Mouse (Mus musculus): Measurements from ENCODE around the gene Olfr287. TPM values are rescaled to one million over a fixed set of nuclear protein-coding genes. Genes with fewer than 3 reads are reported as not detected.

The Olfr287 gene
- total and polyA plus RNA-seq, 3 experiments, result not detected

DNA sequence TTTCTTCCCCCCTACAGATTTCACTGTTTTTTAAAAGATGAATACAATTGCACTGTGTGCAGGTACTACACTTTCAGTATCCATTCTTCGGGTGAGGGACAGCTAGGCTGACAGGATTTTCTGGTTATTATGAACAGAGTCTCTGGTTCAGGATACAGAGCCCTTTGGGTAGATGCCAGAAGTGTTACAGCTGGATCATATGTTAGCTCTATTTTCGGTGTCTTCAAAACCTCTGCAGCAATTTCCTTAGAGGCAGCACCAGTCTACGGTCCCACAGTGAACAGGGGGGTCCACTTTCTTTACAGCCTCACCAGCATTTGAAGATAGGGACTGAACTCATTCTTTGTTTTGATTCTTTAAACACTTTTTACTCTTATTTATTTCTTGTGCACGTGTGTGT is 36.4 kb downstream of the Olfr287 start:
- TF ChIP-seq MAX (IDR thresholded peaks at IDR 0.05; ENCODE audit: low read length) (no peak), ZMIZ1 (IDR thresholded peaks at IDR 0.05; ENCODE audit: low read depth, low read length) (no peak), MAZ (IDR thresholded peaks at IDR 0.05; ENCODE audit: low read depth, low read length) (no peak), CTCF (conservative IDR thresholded peaks at IDR 0.05 in 1 of 2, IDR thresholded peaks at IDR 0.05 in 1 of 2; ENCODE audit: low read depth in 2 of 2, low read length in 2 of 2) (no peak), SMC3 (IDR thresholded peaks at IDR 0.05; ENCODE audit: low read depth, low read length) (no peak), ZNF384 (IDR thresholded peaks at IDR 0.05; ENCODE audit: low read depth, low read length) (no peak), KAT2A (IDR thresholded peaks at IDR 0.05; ENCODE audit: insufficient replicate concordance, low read length) (no peak), JUN (IDR thresholded peaks at IDR 0.05; ENCODE audit: insufficient read depth, low read depth, low read length) (no peak)
- DNase-seq (ENCODE audit: extremely low read depth), result no peak
- dilution Hi-C loops (cut with MboI; ENCODE audit: extremely low pct_ligation_motif_present, extremely low pct_unique_long_range_greater_than_20kb, low sequenced_read_pairs) (no loop called here), in situ Hi-C loops (cut with MboI; ENCODE audit: low pct_ligation_motif_present, low pct_unique_long_range_greater_than_20kb, low sequenced_read_pairs) (loop anchor here (10.0 kb wide), 3 partner anchors 200 to 320 kb away; partner anchors contain the start of gene Olfr283)
- Histone ChIP-seq H3K36me3 (replicated peaks in 1 of 2; ENCODE audit: control insufficient read depth in 1 of 2, insufficient read depth in 1 of 2, low read length in 1 of 2) (no peaks in the 10 kb centered on the region), H3K4me2 (ENCODE audit: insufficient read depth, low read depth, poor library complexity, severe bottlenecking) (no peak overlapping the region), H3K27ac (ENCODE audit: insufficient read depth, low read depth) (no peak overlapping the region), H3K4me1 (ENCODE audit: control insufficient read depth in 1 of 2, insufficient read depth in 2 of 2) (peaks cover 3 to 19% of the 10 kb centered on the region in 2 experiments; a peak in 2 of 4 replicates), H3K79me2 (replicated peaks; ENCODE audit: control insufficient read depth, extremely low read depth, insufficient read depth, poor library complexity, severe bottlenecking) (no peaks in the 10 kb centered on the region), H3K27me3 (replicated peaks) (peaks cover 77% of the 10 kb centered on the region), H3K4me3 (replicated peaks in 1 of 3; ENCODE audit: low read depth in 2 of 3, low read length in 2 of 3, poor library complexity in 1 of 3) (no peak overlapping the region), H3K9me3 (replicated peaks; ENCODE audit: low read length) (no peaks in the 10 kb centered on the region), H3K9ac (ENCODE audit: insufficient read depth, low read depth) (no peak overlapping the region)

DNA sequence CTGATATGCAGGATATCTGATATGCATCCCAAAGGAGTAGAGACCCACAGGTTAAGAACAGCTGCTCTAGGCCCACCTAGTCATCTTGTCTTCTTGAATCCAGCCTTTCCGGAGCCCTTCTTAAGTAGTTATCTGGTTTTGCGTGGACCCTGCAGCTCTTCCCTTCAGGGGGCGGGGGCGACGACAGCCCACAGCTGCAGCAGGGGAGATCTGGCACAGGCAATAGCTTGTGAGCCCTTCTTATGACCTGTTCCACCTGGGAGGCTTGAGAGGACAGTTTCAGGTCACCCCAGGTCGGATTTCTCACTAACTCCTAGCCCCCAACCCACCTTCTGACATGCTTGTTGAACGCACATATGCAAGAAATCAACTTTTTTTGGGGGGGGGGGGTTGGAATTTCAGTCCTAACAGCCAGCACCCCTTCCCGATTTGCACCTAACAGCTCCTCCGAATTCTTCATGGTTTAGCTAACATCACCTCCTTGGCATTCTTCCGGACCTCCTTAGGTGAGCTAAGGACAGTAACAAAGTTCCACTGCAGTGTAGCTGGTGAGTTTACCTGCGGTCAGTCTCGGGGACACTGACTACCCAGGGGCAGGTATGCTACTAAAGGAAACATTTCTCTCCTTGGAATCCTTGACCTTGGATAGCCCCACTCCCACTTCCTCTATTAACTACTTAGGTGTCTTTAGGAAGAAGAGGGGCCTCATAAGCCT is 38.8 kb downstream of the Olfr287 start:
- no peak overlapping the region for H3K9ac ChIP-seq (ENCODE audit: insufficient read depth, low read depth)
- no peaks in the 10 kb centered on the region for H3K9me3 ChIP-seq (replicated peaks; ENCODE audit: low read length)
- DNase-seq (ENCODE audit: extremely low read depth), result no peak
- no peak overlapping the region for H3K4me3 ChIP-seq (replicated peaks in 1 of 3; ENCODE audit: low read depth in 2 of 3, low read length in 2 of 3, poor library complexity in 1 of 3)
- peaks cover 88% of the 10 kb centered on the region for H3K27me3 ChIP-seq (replicated peaks)
- H3K36me3 ChIP-seq (replicated peaks in 1 of 2; ENCODE audit: control insufficient read depth in 1 of 2, insufficient read depth in 1 of 2, low read length in 1 of 2), result no peaks in the 10 kb centered on the region
- 0 out of 2 replicates have a peak, but pooled peaks have one; percentile 1 for TF ChIP-seq E2F4 (IDR thresholded peaks at IDR 0.05; ENCODE audit: insufficient replicate concordance, low read depth, low read length)
- TF ChIP-seq MAZ (IDR thresholded peaks at IDR 0.05; ENCODE audit: low read depth, low read length), result no peak
- dilution Hi-C loops (cut with MboI; ENCODE audit: extremely low pct_ligation_motif_present, extremely low pct_unique_long_range_greater_than_20kb, low sequenced_read_pairs), result no loop called here
- H3K79me2 ChIP-seq (replicated peaks; ENCODE audit: control insufficient read depth, extremely low read depth, insufficient read depth, poor library complexity, severe bottlenecking), result no peaks in the 10 kb centered on the region
- H3K4me1 ChIP-seq (ENCODE audit: control insufficient read depth in 1 of 2, insufficient read depth in 2 of 2), result peaks cover 0 to 19% of the 10 kb centered on the region in 2 experiments; a peak in 2 of 4 replicates
- in situ Hi-C loops (cut with MboI; ENCODE audit: low pct_ligation_motif_present, low pct_unique_long_range_greater_than_20kb, low sequenced_read_pairs), result loop anchor here (10.0 kb wide), 3 partner anchors 203 to 323 kb away; partner anchors contain the start of gene Olfr283
- H3K4me2 ChIP-seq (ENCODE audit: insufficient read depth, low read depth, poor library complexity, severe bottlenecking), result no peak overlapping the region
- no peak overlapping the region for H3K27ac ChIP-seq (ENCODE audit: insufficient read depth, low read depth)

- peak overlapping the region; percentile 88 for H3K4me2 ChIP-seq (ENCODE audit: insufficient read depth, low read depth, poor library complexity, severe bottlenecking)
- DNase-seq (ENCODE audit: extremely low read depth), result peak; percentile 96
- peaks cover 88% of the 10 kb centered on the region for H3K27me3 ChIP-seq (replicated peaks)
- in situ Hi-C loops (cut with MboI; ENCODE audit: low pct_ligation_motif_present, low pct_unique_long_range_greater_than_20kb, low sequenced_read_pairs) (loop anchor here (10.0 kb wide), 3 partner anchors 204 to 324 kb away; partner anchors contain the start of gene Olfr283), dilution Hi-C loops (cut with MboI; ENCODE audit: extremely low pct_ligation_motif_present, extremely low pct_unique_long_range_greater_than_20kb, low sequenced_read_pairs) (no loop called here)
- no peaks in the 10 kb centered on the region for H3K36me3 ChIP-seq (replicated peaks in 1 of 2; ENCODE audit: control insufficient read depth in 1 of 2, insufficient read depth in 1 of 2, low read length in 1 of 2)
- peak overlapping the region; percentile 4; the same call in 1 of the 2 replicates for H3K9ac ChIP-seq (ENCODE audit: insufficient read depth, low read depth)
- H3K27ac ChIP-seq (ENCODE audit: insufficient read depth, low read depth), result no peak overlapping the region
- no peaks in the 10 kb centered on the region for H3K79me2 ChIP-seq (replicated peaks; ENCODE audit: control insufficient read depth, extremely low read depth, insufficient read depth, poor library complexity, severe bottlenecking)
- H3K9me3 ChIP-seq (replicated peaks; ENCODE audit: low read length), result no peaks in the 10 kb centered on the region
- peaks cover 0 to 19% of the 10 kb centered on the region in 2 experiments; a peak in 2 of 4 replicates for H3K4me1 ChIP-seq (ENCODE audit: control insufficient read depth in 1 of 2, insufficient read depth in 2 of 2)
- peak overlapping the region; percentile 58 to 59 (median 59) for H3K4me3 ChIP-seq (replicated peaks in 1 of 3; ENCODE audit: low read depth in 2 of 3, low read length in 2 of 3, poor library complexity in 1 of 3)
- TF ChIP-seq SIN3A (IDR thresholded peaks at IDR 0.05; ENCODE audit: low read length) (peak; percentile 43; the same call in 1 of the 2 replicates), TCF12 (IDR thresholded peaks at IDR 0.05; ENCODE audit: low read depth, low read length) (peak; percentile 54; the same call in 1 of the 2 replicates), CTCF (conservative IDR thresholded peaks at IDR 0.05 in 1 of 2, IDR thresholded peaks at IDR 0.05 in 1 of 2; ENCODE audit: low read depth in 2 of 2, low read length in 2 of 2) (peak; percentile 35 to 96; a peak in 3 of 4 replicates), ZC3H11A (IDR thresholded peaks at IDR 0.05; ENCODE audit: low read depth, low read length) (peak; percentile 31), SMC3 (IDR thresholded peaks at IDR 0.05; ENCODE audit: low read depth, low read length) (peak; percentile 98), RAD21 (IDR thresholded peaks at IDR 0.05; ENCODE audit: low read depth, low read length) (peak; percentile 74), TBP (conservative IDR thresholded peaks at IDR 0.05; ENCODE audit: low read depth, low read length) (0 out of 2 replicates have a peak, but pooled peaks have one; percentile 56), MXI1 (IDR thresholded peaks at IDR 0.05; ENCODE audit: low read depth, low read length) (peak; percentile 45; the same call in 1 of the 2 replicates), MYC (IDR thresholded peaks at IDR 0.05; ENCODE audit: low read depth, low read length) (peak; percentile 45; the same call in 1 of the 2 replicates), ZNF384 (IDR thresholded peaks at IDR 0.05; ENCODE audit: low read depth, low read length) (peak; percentile 90), CHD2 (IDR thresholded peaks at IDR 0.05; ENCODE audit: low read length) (peak; percentile 57; the same call in 1 of the 2 replicates), MAX (IDR thresholded peaks at IDR 0.05; ENCODE audit: low read length) (peak; percentile 65; the same call in 1 of the 2 replicates), E2F4 (IDR thresholded peaks at IDR 0.05; ENCODE audit: insufficient replicate concordance, low read depth, low read length) (no peak), NELFE (IDR thresholded peaks at IDR 0.05; ENCODE audit: low read depth, low read length) (peak; percentile 41; the same call in 1 of the 2 replicates), MEF2A (IDR thresholded peaks at IDR 0.05; ENCODE audit: borderline replicate concordance, low read depth, low read length) (peak; percentile 80), IRF4 (IDR thresholded peaks at IDR 0.05; ENCODE audit: low read depth, low read length) (peak; percentile 42; the same call in 1 of the 2 replicates), PAX5 (IDR thresholded peaks at IDR 0.05; ENCODE audit: low read length) (no peak)
Measured at GRCm38 (mm10) chr15:98181132-98181711, 39.6 kb downstream of the Olfr287 start.
